Mouse (Mus musculus): ENCODE data around the gene Rab34. TPM values are rescaled to one million over a fixed set of nuclear protein-coding genes. Genes with fewer than 3 reads are reported as not detected.

The Rab34 gene
- 10 to 100 TPM in 1 of 2 experiments, 1 to 10 TPM in 1; 6.4 to 11.4 TPM for total RNA-seq (2021)
- long read RNA-seq, experiment 1, transcript Rab34-203 (10 exons, 1,685 nt): major isoform, 14 of 21 reads
- long read RNA-seq, experiment 1, partial matches to known transcripts: 4 of 21 reads
- long read RNA-seq, experiment 1, other reads (novel, unspliced or antisense): 0 of 21 reads
- long read RNA-seq, experiment 2, partial matches to known transcripts: 4 of 12 reads
- long read RNA-seq, experiment 2, other reads (novel, unspliced or antisense): 1 of 12 reads

- DNase-seq: peak; percentile 74 to 76
Measured at GRCm38 (mm10) chr11:78188331-78189233, at the start of gene Rab34. Rab34 (plus strand) TSS chr11:78188430.

GRCm38 (mm10) chr11:78140665-78141064, 47.6 kb upstream of the Rab34 start:
- no peak for DNase-seq

GRCm38 (mm10) chr11:78143520-78143919, 44.7 kb upstream of the Rab34 start:
- DNase-seq: no peak

GRCm38 (mm10) chr11:78146168-78146567, 42.1 kb upstream of the Rab34 start:
- no peak for DNase-seq

GRCm38 (mm10) chr11:78146707-78147543, 41.3 kb upstream of the Rab34 start:
- DNase-seq: peak; percentile 42 to 53

GRCm38 (mm10) chr11:78151161-78151560, 37.1 kb upstream of the Rab34 start:
- DNase-seq: no peak

GRCm38 (mm10) chr11:78152299-78153231, 35.7 kb upstream of the Rab34 start:
- DNase-seq: peak; percentile 79 to 81

GRCm38 (mm10) chr11:78153778-78154177, 34.5 kb upstream of the Rab34 start:
- no peak for DNase-seq

GRCm38 (mm10) chr11:78155674-78156073, 32.6 kb upstream of the Rab34 start:
- DNase-seq: no peak

- DNase-seq: no peak
Measured at GRCm38 (mm10) chr11:78156156-78156699, 32.0 kb upstream of the Rab34 start.

GRCm38 (mm10) chr11:78159096-78159495, 29.1 kb upstream of the Rab34 start:
- DNase-seq: peak; percentile 80 to 84

GRCm38 (mm10) chr11:78159557-78159956, 28.7 kb upstream of the Rab34 start:
- no peak for DNase-seq

GRCm38 (mm10) chr11:78160171-78160570, 28.1 kb upstream of the Rab34 start:
- DNase-seq: no peak

- DNase-seq: no peak
Measured at GRCm38 (mm10) chr11:78160675-78161074, 27.6 kb upstream of the Rab34 start.

- no peak for DNase-seq
Measured at GRCm38 (mm10) chr11:78161169-78161568, 27.1 kb upstream of the Rab34 start.

GRCm38 (mm10) chr11:78161968-78162367, 26.3 kb upstream of the Rab34 start:
- DNase-seq: no peak

GRCm38 (mm10) chr11:78162504-78162903, 25.7 kb upstream of the Rab34 start:
- no peak for DNase-seq

GRCm38 (mm10) chr11:78163045-78163444, 25.2 kb upstream of the Rab34 start:
- DNase-seq: no peak

- peak; percentile 69 to 73 for DNase-seq
Measured at GRCm38 (mm10) chr11:78163681-78164603, 24.3 kb upstream of the Rab34 start.

GRCm38 (mm10) chr11:78164604-78164923, 23.7 kb upstream of the Rab34 start:
- DNase-seq: no peak
